Mouse (Mus musculus) bone marrow macrophage, adult 2 months (primary cell): ENCODE data around the gene Lrrc55.

Experiments
- CTCF ChIP-seq: IDR thresholded peaks from 2 replicates; pipeline ENCODE4 v1.5.1; 2012; ENCODE audit warnings: low read depth, mild to moderate bottlenecking, low read length, moderate library complexity
- POLR2A ChIP-seq: IDR thresholded peaks from 2 replicates; pipeline ENCODE4 v1.6.1; 2012; ENCODE audit warnings: mild to moderate bottlenecking, low read depth, low read length, borderline replicate concordance

- TF ChIP-seq POLR2A (no peak), CTCF (no peak)
Measured at GRCm38 (mm10) chr2:85224221-85225179, 27.5 kb upstream of the Lrrc55 start.
